Mouse (Mus musculus) CD8-positive naive resting alpha-beta T cell, adult 57 days (primary cell): Measurements from ENCODE around the gene Slc38a9. TPM values are rescaled to one million over a fixed set of nuclear protein-coding genes. Genes with fewer than 3 reads are reported as not detected.

Experiments
- total RNA-seq: library from RNA; stranded (reverse); gene quantifications from one replicate; pipeline ENCODE4 v1.2.4, GENCODE M21; 2023

Gene Slc38a9
- 38.3 TPM for total RNA-seq

GRCm38 (mm10) chr13:112660574-112661381, at the start of gene Slc38a9:
Gene Slc38a9, plus strand, starts transcription at chr13:112660751.

GRCm38 (mm10) chr13:112652205-112652604, 8.3 kb upstream of the Slc38a9 start, which contains the start of gene Ddx4:
Gene Ddx4, minus strand, starts transcription at chr13:112652475.

Other genes with a start within 250 kb of the Slc38a9 start
- 285 TPM for gene Il6st, start 196.7 kb upstream of the Slc38a9 start, total RNA-seq
- not detected for gene Il31ra, start 66.4 kb upstream of the Slc38a9 start, total RNA-seq
- gene Ddx4, start 8.3 kb upstream of the Slc38a9 start, total RNA-seq: not detected
- not detected for gene Plpp1, start 140.0 kb downstream of the Slc38a9 start, total RNA-seq